Mouse (Mus musculus) 3134 (cell line): Measurements from ENCODE around the gene Dhrs3.

Source experiments
- DNase-seq: peaks from one replicate; pipeline ENCODE4 v3.0.0-alpha.2; 2011; ENCODE audit warnings: low spot score; ENCODE audit not compliant: insufficient read length; ENCODE audit errors: extremely low read depth

Gene Dhrs3

DNA sequence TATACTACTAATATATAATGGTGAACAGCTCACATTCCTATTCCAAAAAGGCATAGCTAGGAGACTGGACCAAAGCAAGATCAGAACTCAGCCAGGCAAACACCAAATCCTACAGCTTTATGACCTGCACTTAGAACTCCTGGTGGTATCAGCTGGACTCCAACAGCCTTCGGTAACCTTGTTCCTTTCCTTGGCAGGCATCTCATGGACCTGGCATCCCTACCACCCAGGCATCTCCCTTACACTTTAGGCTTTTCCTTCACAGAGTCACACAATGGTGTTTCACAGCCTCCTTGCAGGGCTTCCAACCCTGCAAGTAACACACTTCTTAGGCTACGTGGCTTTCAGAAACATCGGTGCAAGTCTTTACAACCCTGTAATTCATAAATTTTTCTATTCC lies 75.7 kb downstream of the Dhrs3 start:
- DNase-seq = no peak

DNA sequence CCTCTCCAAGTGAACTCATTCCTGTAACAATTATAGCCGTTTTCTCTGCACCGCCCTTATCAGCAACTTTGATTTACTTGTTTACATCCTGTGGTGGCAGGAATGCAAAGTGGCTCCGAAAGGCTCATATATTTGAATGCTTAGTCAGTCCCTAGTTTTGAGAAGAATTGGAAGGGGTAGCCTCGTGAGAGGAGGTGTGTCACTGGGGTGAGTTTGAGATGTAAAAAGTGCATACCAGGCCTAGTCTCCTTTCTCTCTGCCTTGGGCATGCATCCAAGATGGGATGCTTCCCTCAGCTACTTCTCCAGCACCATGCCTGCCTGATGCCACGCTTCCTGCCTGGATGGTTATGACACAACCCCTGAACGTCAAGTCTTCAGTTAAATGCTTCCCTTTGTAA lies 76.4 kb downstream of the Dhrs3 start:
- no peak for DNase-seq

DNA sequence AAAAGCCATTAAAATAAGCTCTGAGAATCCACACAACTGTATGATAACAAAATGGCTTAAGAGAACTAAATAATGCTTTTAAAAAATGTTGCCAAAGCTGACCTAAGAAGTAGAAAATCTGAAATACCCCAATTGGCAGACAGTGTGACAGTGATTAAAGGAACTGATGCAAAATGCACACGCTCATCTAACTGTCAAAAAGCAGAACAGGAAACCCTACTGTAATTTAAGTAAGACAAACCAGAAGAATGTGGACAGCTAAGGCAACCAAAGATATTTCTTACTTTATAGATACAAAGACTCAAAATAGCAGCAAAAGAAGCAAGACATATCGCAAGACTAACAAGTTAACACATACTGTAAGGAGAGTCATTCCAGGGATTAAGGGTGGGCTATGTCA lies 78.4 kb downstream of the Dhrs3 start:
- no peak for DNase-seq

DNA sequence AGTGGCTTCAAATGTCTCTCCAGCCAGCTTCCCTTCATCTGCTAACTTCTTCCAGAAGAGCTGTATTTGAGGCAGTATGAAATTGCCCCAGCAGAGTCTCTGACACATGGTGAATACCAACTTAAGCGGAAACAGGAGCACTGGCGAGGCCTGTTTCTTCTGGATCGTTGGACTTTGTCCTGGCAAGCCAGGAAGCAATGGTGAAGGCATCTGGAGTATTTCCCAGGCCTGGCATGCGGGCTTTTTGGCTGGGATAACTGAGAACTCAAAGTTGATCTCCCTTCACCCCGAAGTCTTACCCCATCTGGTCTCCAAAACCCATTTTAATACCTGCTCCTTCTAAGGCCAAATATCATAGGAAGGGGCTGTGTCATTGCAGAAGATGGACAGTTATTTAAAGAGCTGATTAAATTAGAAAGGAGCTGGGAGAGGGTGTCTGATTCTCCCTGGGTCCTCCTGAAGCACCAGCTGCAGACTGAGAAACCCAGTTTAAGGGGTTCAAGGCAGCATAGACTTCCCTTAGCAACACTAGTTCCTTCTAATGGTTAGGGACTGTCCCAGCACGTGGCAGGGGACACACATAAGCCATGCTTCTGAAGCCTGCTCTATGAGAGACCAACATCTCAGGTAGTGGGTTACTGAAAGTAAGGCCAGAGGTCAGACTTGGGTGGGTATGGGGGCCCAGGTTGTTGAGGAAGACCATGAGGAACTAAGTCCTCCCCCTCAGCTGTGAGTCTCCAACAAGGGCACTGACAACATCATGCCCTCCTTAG lies 80.5 kb downstream of the Dhrs3 start:
- DNase-seq = no peak

DNA sequence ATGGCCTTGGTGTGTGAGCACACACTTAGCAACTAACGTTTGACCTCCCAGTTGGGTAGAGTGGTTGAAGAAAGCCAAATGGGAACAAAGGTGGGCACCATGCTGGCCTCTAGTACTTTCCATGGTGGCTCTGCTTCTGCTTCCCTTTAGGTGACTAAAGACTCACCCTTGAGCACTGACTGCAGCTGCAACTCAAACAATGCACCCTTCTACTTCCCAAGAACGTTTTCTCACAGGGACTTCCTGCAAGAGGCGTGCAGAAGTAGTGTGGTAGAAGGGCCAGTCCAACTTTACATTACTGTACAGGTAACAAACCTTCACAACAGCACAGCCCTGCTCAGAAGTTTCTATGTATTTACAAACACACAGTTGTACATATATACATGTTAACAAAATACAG lies 81.8 kb downstream of the Dhrs3 start:
- DNase-seq = no peak

DNA sequence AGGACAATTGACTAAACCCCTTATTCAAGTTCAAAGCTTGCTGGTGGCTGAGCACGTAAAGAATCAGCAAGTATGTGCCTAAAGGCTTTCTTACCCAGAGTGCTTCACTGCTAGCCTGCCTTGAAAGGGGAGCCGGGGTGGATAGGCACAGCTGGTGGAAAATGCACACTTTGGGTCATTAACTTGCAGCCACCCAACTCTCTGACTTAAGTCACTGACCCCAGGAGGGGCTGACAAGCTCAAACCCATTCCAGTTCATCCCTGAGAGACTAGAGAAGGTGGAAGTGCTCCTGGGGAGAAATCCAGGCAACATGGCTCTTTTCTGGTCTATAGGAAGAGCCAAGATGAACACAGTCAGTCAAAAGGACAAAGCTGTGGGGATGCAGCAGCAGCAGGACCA lies 82.9 kb downstream of the Dhrs3 start:
- no peak for DNase-seq

DNA sequence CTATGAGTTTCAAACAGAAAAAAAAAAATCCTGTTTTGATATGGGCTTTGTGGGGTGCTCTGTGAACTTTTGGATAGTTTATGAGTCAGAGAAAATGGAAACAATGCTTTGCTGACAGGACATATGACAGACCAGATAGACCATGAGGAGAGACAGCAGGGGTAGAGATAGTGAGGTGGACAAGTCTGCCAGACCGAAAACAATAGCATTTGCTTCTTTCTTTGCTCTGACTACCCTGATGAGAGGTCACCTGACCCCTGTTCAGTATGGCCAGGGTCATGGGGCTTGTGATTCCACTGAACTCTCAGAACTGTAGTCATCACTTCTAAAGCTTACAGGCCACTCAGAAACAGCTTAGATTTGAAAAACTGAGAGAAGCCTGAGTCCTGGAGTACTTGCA lies 84.4 kb downstream of the Dhrs3 start:
- no peak for DNase-seq
